Mouse (Mus musculus) erythroid progenitor cell, adult 5-6 weeks (primary cell): ENCODE data around the gene Npepps. TPM values are rescaled to one million over a fixed set of nuclear protein-coding genes. Genes with fewer than 3 reads are reported as not detected.
A peak's percentile ranks its signal among the peaks of the same experiment; 100 is the strongest.
"Not testable (repeated sequence)": the region's sequence is repeated elsewhere in the genome, so short reads cannot be mapped to it uniquely, and the experiment has no call there.

Experiments used
- ATAC-seq: replicated peaks from 2 replicates; pipeline ENCODE4 v1.8.0; 2016; ENCODE audit warnings: moderate number of reproducible peaks, mild to moderate bottlenecking, moderate TSS enrichment, inconsistent platforms; ENCODE audit not compliant: poor library complexity, low FRiP score, severe bottlenecking
- total RNA-seq, 2 experiments: library from RNA; stranded (forward) in 1 of 2; stranded (reverse) in 1 of 2; fragments of 150-400 nt in 1 of 2; fragments of 186-747, 209-891 nt in 1 of 2; gene quantifications; 2 replicates each; pipeline versions ENCODE4 v1.2.3 to v1.2.4; 2015 to 2017; ENCODE audit warnings: low replicate concordance in 2 of 2

Npepps gene
- total RNA-seq, 2 experiments from 2014 or later, result 9.4 to 25.6 TPM

DNA sequence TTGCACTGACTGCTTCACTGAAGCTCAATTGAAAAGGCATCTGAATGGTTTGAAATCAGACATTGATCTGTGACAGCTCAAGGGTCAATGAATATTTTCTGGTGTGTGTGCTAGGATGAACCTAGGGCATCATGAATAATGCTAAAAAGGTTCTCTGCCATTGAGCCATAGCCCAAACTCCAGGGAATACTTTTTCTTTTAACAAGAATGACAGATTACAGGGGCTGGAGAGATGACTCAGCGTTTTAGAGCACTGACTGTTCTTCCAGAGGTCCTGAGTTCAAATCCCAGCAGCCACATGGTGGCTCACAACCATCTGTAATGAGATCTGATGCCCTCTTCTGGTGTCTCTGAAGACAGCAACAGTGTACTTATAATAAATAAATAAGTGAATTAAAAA lies 30.8 kb downstream of the Npepps start:
- not testable (repeated sequence) for ATAC-seq

DNA sequence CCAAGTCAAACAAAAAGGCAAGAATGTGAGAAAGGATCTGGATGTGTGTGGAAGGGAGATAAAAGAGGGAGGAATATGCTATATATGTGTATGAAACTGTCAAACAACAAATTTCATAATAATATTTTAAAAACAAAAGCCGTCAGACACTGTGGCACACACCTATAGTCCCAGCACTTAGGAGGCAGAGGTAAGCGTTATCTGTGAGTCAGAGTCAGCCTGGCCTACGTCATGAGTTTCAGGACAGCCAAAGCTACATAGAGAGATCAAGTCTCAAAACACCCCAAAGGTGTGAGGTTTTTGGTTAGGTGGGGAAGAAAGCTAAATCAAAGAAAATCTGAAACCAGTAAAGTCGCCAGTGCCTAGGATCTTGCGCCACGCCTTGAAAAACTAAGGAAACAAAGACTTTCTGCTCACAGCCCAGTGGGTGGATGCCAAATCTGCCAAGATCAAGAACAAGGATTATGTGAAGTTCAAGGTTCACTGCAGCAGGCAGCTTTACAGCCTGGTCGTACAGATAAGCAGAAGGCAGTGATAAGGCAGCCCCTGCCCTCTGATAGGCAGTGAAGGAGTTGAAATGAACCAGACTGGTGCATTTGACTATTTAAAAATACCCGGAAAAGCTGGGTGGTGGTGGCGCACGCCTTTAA lies 33.8 kb downstream of the Npepps start:
- peak; percentile 86 for ATAC-seq

- ATAC-seq, result no peak
These were observed 39.1 kb downstream of the Npepps start for GRCm38 (mm10) chr11:97241321-97241720.

DNA sequence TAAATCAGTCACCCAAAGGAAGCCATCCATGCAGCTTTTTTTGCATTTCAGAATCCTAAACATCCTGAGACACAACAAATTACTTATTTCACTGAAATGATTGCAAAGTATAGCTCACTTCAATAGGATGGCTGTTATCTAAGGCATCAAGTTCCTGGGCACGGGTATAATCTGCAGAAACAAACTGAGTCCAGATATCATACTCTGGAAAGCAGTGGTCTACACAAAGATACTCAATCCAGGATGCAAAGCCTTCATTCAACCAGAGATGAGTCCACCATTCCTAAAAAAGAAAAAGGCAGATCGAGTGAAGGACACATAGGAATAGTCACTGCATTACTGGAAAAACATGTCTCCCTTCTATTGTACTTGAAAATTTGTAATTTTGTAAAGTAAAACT lies 42.5 kb downstream of the Npepps start:
- ATAC-seq, result no peak

DNA sequence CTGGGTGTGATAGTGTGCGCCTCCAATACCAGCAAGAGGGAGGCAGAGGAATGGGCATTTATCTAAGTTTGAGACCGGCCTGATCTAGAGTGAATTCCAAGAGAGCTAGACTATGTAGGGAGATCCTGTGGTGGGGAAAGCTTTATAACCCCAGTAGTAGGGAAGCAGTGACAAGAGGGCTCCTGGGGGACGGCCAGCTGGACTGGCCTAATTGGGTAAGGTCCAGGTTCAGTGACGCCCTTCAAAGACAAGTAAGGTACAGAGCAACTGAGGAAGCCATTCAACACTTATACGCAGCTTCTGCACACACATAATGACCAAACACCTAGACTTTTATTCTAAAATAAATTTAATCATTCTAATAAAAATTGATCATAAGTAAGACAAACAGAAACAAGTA lies 48.0 kb downstream of the Npepps start:
- ATAC-seq, result no peak

DNA sequence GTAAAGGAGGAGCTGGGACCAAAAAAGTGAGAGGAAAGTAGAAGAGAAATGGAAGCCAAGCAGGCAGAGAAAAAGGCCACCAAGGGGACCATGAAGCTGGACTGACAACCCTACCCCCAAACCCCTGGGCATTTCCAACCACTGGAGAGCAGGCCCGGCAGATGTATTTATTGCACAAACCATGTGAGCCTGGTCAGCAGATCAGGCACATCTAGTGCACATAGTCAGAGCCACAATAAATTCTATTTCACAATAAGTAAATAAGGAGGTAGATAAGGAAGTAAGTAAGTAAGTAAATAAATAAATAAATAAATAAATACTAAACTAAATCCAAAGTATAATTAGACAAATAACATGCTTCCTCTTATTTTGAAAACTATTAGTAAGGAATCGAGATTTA lies 51.0 kb downstream of the Npepps start:
- no peak for ATAC-seq

GRCm38 (mm10) chr11:97228985-97229384 lies 51.5 kb downstream of the Npepps start:
- no peak for ATAC-seq

DNA sequence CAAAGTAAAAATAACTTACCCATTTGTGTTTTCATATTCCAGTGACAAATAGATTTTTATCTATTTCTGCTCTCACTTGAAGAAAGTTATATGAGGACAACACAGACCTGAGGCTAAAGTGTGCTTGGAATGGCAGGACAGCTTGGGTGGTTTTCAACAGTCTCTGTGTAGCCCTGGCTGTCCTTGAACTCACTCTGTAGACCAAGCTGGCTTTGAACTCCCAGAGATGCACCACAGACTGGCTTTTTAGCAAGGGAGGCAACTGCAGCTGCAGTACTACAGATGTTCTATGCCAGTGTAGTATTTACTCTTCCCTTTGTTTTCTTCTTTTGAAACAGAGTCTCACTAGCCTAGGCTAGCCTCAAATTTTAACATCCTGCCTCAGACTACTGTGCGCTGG lies 54.3 kb downstream of the Npepps start:
- ATAC-seq, result no peak

- ATAC-seq, result no peak
These were observed 57.0 kb downstream of the Npepps start for GRCm38 (mm10) chr11:97223485-97223884.

- ATAC-seq, result no peak
These were observed 58.8 kb downstream of the Npepps start for GRCm38 (mm10) chr11:97221611-97222010.

- no peak for ATAC-seq
These were observed 60.2 kb downstream of the Npepps start for GRCm38 (mm10) chr11:97220211-97220610.

GRCm38 (mm10) chr11:97214411-97214810 lies 66.0 kb downstream of the Npepps start:
- no peak for ATAC-seq

- no peak for ATAC-seq
These were observed 69.6 kb downstream of the Npepps start for GRCm38 (mm10) chr11:97210728-97211400.

DNA sequence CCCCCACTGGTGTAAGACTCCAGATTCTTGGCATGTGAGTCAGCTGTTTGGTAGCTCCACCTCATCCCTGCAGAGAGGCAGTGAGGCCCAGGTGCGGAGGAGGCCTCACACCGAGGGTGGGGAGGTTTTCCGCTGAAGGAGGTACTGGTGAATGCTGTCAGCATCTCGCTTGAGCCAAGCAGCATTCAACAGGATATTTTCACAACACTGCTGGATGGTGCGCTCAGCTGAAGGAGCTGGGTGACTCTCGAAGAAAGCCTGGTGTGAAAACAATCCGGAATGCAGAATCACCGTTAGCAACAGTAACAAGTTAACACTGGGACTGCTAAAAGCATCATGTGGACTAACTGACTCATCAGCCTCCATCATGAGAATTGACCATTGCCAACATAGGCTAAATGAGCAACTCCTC lies 73.4 kb downstream of the Npepps start:
- no peak for ATAC-seq

DNA sequence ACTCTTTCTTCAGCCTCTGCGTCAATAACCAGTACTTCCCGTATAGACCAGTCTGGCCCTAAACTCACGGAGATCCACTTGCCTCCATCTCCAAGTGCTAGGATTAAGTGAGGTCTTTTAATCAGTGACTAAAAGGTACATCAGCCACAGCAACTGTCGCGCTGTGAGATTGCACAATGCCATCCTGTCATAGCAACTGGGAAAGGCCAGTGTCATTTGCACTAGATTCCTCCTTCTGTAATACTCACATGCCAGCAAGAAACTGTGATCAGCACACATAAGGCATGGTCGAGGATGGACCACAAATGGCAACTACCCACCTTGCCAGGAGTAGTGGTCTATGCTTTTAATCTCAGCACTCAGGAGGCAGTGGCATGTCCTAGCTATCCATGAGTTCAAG lies 80.9 kb downstream of the Npepps start:
- no peak for ATAC-seq

- peak; percentile 77 for ATAC-seq
These were observed 81.8 kb downstream of the Npepps start for GRCm38 (mm10) chr11:97198601-97199000.

DNA sequence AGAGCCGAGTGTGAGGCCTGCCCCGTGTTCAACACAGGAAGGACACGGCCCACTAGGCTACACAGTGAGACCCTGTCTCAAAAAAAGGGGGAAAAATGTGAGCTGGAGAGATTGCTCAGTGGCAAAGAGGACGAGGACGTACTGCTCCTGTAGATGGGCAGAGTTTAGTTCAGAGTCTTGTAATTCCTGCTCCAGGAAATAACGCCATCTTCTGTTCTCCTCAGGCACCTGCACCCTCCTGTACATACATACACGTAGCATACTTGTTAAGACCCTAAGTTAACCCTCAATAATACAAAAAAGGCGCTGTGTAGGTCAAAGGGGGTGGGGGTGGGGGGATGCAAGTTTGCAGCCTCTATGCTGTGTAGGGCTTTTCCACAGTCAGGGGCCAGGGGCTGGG lies 83.4 kb downstream of the Npepps start:
- ATAC-seq, result no peak

GRCm38 (mm10) chr11:97196541-97196940 lies 83.9 kb downstream of the Npepps start:
- no peak for ATAC-seq

GRCm38 (mm10) chr11:97192621-97192951 lies 87.9 kb downstream of the Npepps start:
- ATAC-seq, result no peak

- ATAC-seq, result no peak
These were observed 88.4 kb downstream of the Npepps start for GRCm38 (mm10) chr11:97191915-97192620.

- no peak for ATAC-seq
These were observed 89.4 kb downstream of the Npepps start for GRCm38 (mm10) chr11:97190992-97191391.
